Mouse (Mus musculus) C2C12 (cell line): ENCODE data around the gene Dnajc6.

Experiments used
- CTCF ChIP-seq: IDR thresholded peaks from one replicate; pipeline ENCODE4 v1.5.1; 2011; ENCODE audit not compliant: control insufficient read depth, insufficient read depth, insufficient read length
- MAX ChIP-seq: IDR thresholded peaks from one replicate; pipeline ENCODE4 v1.6.1; 2011; ENCODE audit warnings: mild to moderate bottlenecking, control low read depth
- MYOD1 ChIP-seq: IDR thresholded peaks from one replicate; pipeline ENCODE4 v1.6.1; 2011; ENCODE audit warnings: low read depth; ENCODE audit not compliant: control insufficient read depth, insufficient read length
- MYOG ChIP-seq: IDR thresholded peaks from one replicate; pipeline ENCODE4 v1.6.1; 2011; ENCODE audit not compliant: control insufficient read depth, insufficient read length; ENCODE audit errors: extremely low read depth
- USF1 ChIP-seq: IDR thresholded peaks from one replicate; pipeline ENCODE4 v1.6.1; 2011; ENCODE audit warnings: low read depth, mild to moderate bottlenecking, control low read depth, moderate library complexity

DNA sequence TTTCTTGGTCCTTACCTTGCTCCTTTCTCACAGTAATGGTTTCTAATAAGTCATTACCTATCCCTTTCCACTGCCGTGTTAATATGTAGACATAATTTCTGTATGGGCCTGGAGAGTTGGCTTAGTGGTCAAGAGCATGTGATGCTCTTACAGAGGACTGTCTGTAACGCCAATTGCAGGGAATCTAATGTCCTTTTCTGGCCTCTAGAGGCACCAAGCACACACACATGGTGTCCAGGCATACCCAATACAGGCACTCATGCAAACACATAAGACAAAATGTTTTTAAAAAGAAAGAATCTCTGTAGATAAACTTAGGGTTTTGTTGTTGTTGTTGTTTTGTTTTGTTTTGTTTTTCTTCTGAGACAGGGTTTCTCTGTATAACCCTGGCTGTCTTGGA is 121.3 kb downstream of the Dnajc6 start:
- TF ChIP-seq CTCF (no peak), MYOG (no peak), MYOD1 (no peak), MAX (no peak), USF1 (no peak)
